Mouse (Mus musculus) cerebellum, adult 11 months (tissue): Measurements from ENCODE around the gene Nmrk2.
"Not testable (repeated sequence)": the region's sequence is repeated elsewhere in the genome, so short reads cannot be mapped to it uniquely, and the experiment has no call there.

Experiments
- DNase-seq: peaks from one replicate; pipeline ENCODE4 v3.0.0; 2022

The Nmrk2 gene

GRCm38 (mm10) chr10:81182336-81183333 lies 19.2 kb downstream of the Nmrk2 start, which contains the start of gene Dapk3:
Dapk3 (plus strand) TSS chr10:81183005.
- DNase-seq = peak; percentile 96

- DNase-seq = not testable (repeated sequence)
Observed at GRCm38 (mm10) chr10:81181860-81182259, 20.0 kb downstream of the Nmrk2 start.

- no peak for DNase-seq
Observed at GRCm38 (mm10) chr10:81180946-81181345, 20.9 kb downstream of the Nmrk2 start.

- no peak for DNase-seq
Observed at GRCm38 (mm10) chr10:81179451-81180342, 22.2 kb downstream of the Nmrk2 start.

GRCm38 (mm10) chr10:81178927-81179326 lies 22.9 kb downstream of the Nmrk2 start:
- no peak for DNase-seq

GRCm38 (mm10) chr10:81177958-81178712 lies 23.7 kb downstream of the Nmrk2 start:
- no peak for DNase-seq

GRCm38 (mm10) chr10:81177491-81177925 lies 24.3 kb downstream of the Nmrk2 start:
- DNase-seq = peak; percentile 63

- peak; percentile 100 for DNase-seq
Observed at GRCm38 (mm10) chr10:81176466-81177271, 25.2 kb downstream of the Nmrk2 start, which contains the start of gene Eef2. Eef2 (plus strand) TSS chr10:81176631.

GRCm38 (mm10) chr10:81175936-81176465 lies 25.9 kb downstream of the Nmrk2 start:
- DNase-seq = no peak

- not testable (repeated sequence) for DNase-seq
Observed at GRCm38 (mm10) chr10:81175345-81175701, 26.5 kb downstream of the Nmrk2 start.

- peak; percentile 90 for DNase-seq
Observed at GRCm38 (mm10) chr10:81174617-81175344, 27.1 kb downstream of the Nmrk2 start.

GRCm38 (mm10) chr10:81173132-81173531 lies 28.7 kb downstream of the Nmrk2 start:
- peak; percentile 80 for DNase-seq

- DNase-seq = not testable (repeated sequence)
Observed at GRCm38 (mm10) chr10:81169411-81169900, 32.4 kb downstream of the Nmrk2 start.

- DNase-seq = peak; percentile 77
Observed at GRCm38 (mm10) chr10:81168521-81169244, 33.2 kb downstream of the Nmrk2 start.

GRCm38 (mm10) chr10:81168087-81168431 lies 33.8 kb downstream of the Nmrk2 start:
- no peak for DNase-seq

GRCm38 (mm10) chr10:81167200-81168086 lies 34.4 kb downstream of the Nmrk2 start, which contains the start of gene Pias4:
Pias4 (minus strand) TSS chr10:81167923.
- DNase-seq = peak; percentile 100

- peak; percentile 61 for DNase-seq
Observed at GRCm38 (mm10) chr10:81165118-81165517, 36.7 kb downstream of the Nmrk2 start.

GRCm38 (mm10) chr10:81162318-81162652 lies 39.6 kb downstream of the Nmrk2 start:
- DNase-seq = no peak
